Mouse (Mus musculus) forebrain, embryonic 11.5 days (tissue): Measurements from ENCODE around the gene Gm43064. TPM values are rescaled to one million over a fixed set of nuclear protein-coding genes. Genes with fewer than 3 reads are reported as not detected.

Source experiments
- ATAC-seq: fragments of 200-750 bp; cut with Nextera tagmentation; replicated peaks from 2 replicates; pipeline ENCODE4 v1.8.0; 2017; ENCODE audit warnings: moderate TSS enrichment; ENCODE audit not compliant: low FRiP score
- DNase-seq: peaks from one replicate; pipeline ENCODE4 v3.0.0-alpha.2; 2017; ENCODE audit warnings: low spot score
- H3K27ac ChIP-seq: fragments of 300-500 bp; sonication (generic); 2 replicates; pipeline ENCODE4 v1.5.1; 2014; ENCODE audit warnings: low read depth, low read length
- H3K27me3 ChIP-seq: fragments of 300-500 bp; sonication (generic); 2 replicates; pipeline ENCODE4 v1.6.1; 2014; ENCODE audit warnings: mild to moderate bottlenecking, low read length, mixed read lengths; ENCODE audit not compliant: control insufficient read depth, insufficient read depth
- H3K36me3 ChIP-seq: fragments of 300-500 bp; sonication (generic); 2 replicates; pipeline ENCODE4 v1.6.1; 2014; ENCODE audit warnings: mild to moderate bottlenecking, low read length, moderate library complexity, mixed read lengths; ENCODE audit not compliant: control insufficient read depth, insufficient read depth
- H3K4me1 ChIP-seq: fragments of 300-500 bp; sonication (generic); replicated peaks from 2 replicates; pipeline ENCODE4 v1.6.1; 2014; ENCODE audit warnings: low read length, mixed read lengths; ENCODE audit not compliant: control insufficient read depth, insufficient read depth
- H3K4me2 ChIP-seq: fragments of 300-500 bp; sonication (generic); 2 replicates; pipeline ENCODE4 v1.6.1; 2014; ENCODE audit warnings: low read depth, mild to moderate bottlenecking, low read length, moderate library complexity, mixed read lengths; ENCODE audit not compliant: severe bottlenecking
- H3K4me3 ChIP-seq: fragments of 300-500 bp; sonication (generic); 2 replicates; pipeline ENCODE4 v1.5.1; 2014; ENCODE audit warnings: low read depth, low read length
- H3K9ac ChIP-seq: fragments of 300-500 bp; sonication (generic); 2 replicates; pipeline ENCODE4 v1.6.1; 2014; ENCODE audit warnings: low read length
- H3K9me3 ChIP-seq: fragments of 300-500 bp; sonication (generic); 2 replicates; pipeline ENCODE4 v1.6.1; 2016; ENCODE audit warnings: low read length, mixed read lengths; ENCODE audit not compliant: control insufficient read depth
- WGBS: fragments of 180-500 bp; shearing (Covaris S2); extraction: QIAGEN DNeasy Blood & Tissue Kit; methylation state at CpG from one replicate; pipeline ENCODE4 v1.1.7; 2014; 5-methylcytosine and 5-hydroxymethylcytosine counted together
- polyA plus RNA-seq: library from polyadenylated mRNA; unstranded; fragments of >200 nt; fragmentation: Nextera tagmentation; extraction: Ambion mirVana; gene quantifications from 2 replicates; pipeline ENCODE4 v1.2.1, GENCODE M21; 2014

Gene Gm43064
- polyA plus RNA-seq, 1 experiment from 2014 or later: 0.17 TPM

DNA sequence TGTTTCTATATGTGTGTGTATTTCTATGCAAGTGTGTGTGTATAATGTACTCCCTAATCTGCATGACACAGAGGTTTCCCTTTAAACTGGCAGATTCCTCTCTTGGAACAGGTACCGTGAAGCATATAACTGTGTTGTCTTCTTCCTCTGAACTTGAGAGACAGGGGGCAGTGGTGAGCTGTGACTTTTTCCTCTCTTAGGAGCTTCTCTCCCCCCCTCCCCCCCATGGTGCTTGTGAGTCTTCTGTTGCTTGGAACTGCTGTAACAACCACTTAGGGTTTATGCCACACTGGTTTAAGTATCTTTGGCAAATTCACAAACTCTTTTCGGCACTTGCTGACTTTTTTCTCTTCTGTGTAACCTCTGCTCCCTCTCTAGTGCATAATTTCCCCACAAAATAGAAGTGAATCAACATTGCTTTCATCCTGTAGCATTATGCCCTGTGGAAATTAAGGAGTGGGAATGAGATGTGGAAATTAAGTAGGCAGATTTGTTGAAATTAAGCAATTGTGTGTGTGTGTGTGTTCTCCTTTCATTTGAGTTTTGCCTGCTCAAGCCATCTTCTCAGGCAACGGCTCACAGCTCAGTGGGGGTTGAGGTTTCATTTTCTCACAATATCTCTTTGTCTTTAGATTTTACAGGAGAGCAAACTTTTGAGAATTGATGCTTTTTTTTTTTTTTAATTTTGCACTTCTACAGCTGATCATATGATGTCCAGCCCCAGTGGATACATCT is 43.4 kb downstream of the Gm43064 start:
- Histone ChIP-seq H3K4me3 (no peak overlapping the region), H3K27ac (no peak overlapping the region), H3K9ac (no peak overlapping the region), H3K36me3 (no peaks in the 10 kb centered on the region), H3K9me3 (no peaks in the 10 kb centered on the region), H3K27me3 (no peaks in the 10 kb centered on the region), H3K4me1 (no peaks in the 10 kb centered on the region), H3K4me2 (no peak overlapping the region)
- DNase-seq (no peak), ATAC-seq (no peak)
- 73% methylated on average over 3 of the region's 3 CpGs for WGBS

DNA sequence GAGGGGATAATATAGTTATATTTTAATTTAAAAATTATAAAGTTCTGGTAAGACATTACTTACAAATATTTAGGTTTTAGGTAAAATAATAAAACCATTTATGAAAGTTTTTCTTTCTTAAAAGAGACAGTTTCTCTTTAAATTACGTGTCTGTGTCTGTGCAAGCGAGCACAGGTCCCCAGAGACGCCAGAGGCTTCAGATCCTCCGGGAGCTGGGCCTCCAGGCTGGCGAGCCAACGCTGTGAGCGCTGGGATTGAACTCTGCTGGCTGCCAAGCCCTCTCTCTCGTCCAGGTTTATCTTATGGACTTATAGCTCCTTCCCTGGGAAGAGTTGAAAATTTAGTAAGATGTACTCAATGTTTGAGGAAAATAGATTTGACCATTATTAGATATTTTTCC is 44.4 kb downstream of the Gm43064 start:
- H3K4me2 ChIP-seq: no peak overlapping the region
- H3K36me3 ChIP-seq: no peaks in the 10 kb centered on the region
- no peak for DNase-seq
- H3K9ac ChIP-seq: no peak overlapping the region
- no peaks in the 10 kb centered on the region for H3K4me1 ChIP-seq
- H3K27ac ChIP-seq: no peak overlapping the region
- ATAC-seq: no peak
- 75% methylated on average over 8 of the region's 8 CpGs for WGBS
- H3K9me3 ChIP-seq: no peaks in the 10 kb centered on the region
- H3K4me3 ChIP-seq: no peak overlapping the region
- H3K27me3 ChIP-seq: no peaks in the 10 kb centered on the region

DNA sequence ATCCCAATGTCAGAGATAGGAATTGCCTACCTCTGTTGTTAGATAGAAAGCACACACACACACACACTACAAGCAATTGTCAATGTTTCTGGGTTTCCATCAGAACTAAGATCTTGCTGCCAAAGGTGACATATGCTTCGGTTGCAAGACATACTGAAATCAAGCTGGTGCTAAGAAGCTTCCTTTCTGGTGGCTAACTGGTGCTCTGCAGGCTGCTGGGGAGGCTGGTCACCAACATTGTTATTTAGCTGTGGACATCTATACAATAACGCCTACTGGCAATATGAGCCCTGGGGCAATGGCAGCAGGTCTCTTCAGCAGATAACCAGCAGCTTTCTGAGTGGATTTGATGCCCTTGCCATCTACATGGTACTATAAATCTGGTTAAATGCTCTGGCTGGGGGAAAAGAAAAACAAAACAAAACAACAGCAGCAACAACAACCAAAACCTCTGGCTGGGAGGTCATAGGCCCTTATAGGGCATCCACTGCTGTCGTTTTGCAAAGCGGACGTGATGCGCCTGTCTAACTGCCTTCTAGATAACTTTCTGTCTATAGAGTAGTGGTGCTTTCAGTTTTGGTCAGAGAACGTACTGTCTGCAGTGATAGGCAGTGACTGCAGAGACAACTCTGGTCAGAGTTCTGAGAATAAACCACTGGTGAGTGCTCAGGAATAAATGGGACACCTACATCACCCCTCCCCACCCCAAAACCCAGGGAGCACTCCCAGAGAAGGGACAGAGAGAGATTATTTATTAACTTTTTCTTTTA is 47.8 kb downstream of the Gm43064 start:
- no peaks in the 10 kb centered on the region for H3K27me3 ChIP-seq
- no peak overlapping the region for H3K4me2 ChIP-seq
- ATAC-seq (no peak), DNase-seq (no peak)
- no peaks in the 10 kb centered on the region for H3K36me3 ChIP-seq
- WGBS: 92% methylated on average over 7 of the region's 7 CpGs
- H3K4me1 ChIP-seq: no peaks in the 10 kb centered on the region
- no peak overlapping the region for H3K9ac ChIP-seq
- H3K27ac ChIP-seq: no peak overlapping the region
- no peaks in the 10 kb centered on the region for H3K9me3 ChIP-seq
- no peak overlapping the region for H3K4me3 ChIP-seq

DNA sequence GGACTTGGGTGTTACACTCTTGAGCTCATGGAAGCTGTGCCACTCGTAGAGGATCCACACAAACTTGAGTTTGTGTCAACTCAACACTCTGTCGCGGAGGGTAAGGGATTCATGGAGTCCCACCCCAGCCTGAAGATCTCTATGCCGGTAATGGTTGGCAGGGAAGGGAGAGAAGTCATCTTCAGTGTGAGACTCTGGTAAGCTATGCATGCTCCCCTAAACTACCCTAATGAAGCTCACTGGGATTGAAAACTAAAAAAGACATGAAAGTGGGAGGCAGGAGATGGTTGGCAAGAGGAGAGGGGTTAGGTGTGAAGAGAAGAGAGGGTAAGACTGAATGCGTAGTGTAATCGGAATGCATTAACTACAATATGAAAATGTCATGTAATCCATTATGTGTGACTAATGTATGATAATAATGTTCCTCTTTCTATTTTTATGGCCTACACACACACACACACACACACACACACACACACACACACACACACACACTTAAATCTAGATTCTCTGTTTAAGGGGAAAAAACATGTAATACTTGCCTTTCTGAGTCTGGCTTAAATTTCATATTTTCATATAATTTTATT is 48.7 kb downstream of the Gm43064 start:
- no peak overlapping the region for H3K4me2 ChIP-seq
- H3K9ac ChIP-seq: no peak overlapping the region
- no peaks in the 10 kb centered on the region for H3K9me3 ChIP-seq
- H3K36me3 ChIP-seq: no peaks in the 10 kb centered on the region
- 93% methylated on average over 6 of the region's 6 CpGs for WGBS
- H3K4me1 ChIP-seq: no peaks in the 10 kb centered on the region
- no peaks in the 10 kb centered on the region for H3K27me3 ChIP-seq
- DNase-seq (no peak), ATAC-seq (no peak)
- H3K4me3 ChIP-seq: no peak overlapping the region
- no peak overlapping the region for H3K27ac ChIP-seq

DNA sequence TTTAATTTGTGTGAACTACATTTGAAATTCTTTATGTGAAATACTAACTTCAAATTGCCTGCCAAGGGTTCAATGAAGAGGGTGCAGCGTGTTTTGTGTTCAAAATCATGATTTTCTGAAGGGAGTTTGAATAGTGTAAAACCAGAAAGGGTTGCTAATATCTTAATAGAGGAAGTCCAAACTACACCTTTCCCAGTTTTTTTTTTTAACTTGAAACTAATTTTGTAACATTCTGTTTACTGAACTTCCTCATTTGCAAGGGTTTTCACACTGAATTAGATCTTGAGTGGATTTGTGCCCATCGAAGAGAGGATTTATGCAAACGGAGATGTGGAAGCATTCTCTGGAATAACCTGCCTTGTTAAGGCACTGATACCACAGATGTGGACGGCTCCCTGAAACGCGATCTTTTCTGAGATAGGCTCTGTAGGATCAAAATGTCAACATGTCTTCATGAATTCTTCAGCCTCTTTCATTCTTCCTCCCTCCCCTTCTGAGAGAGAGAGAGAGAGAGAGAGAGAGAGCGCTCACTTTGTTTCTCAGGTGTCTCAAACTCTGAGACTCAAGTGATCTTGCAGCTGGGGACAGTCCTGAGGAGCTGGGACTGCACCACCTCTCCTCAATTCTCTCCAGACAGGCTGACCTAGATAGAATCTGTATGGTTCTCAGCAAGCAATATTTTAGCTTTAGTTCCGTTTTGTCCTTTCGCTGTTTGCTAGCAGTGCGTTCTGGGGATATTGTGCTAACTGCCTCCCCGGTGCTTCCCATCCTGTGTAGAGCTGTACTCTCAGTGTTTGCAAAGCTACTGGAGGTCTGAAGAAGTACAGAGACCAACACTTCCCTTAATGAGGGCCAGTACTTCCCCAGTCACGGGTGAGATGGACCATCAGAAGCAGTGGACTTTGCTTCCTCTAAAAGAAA is 49.8 kb downstream of the Gm43064 start, which contains the start of gene Ptpn22:
Gene Ptpn22, plus strand, starts transcription at position 915 of the 921 bp plus-strand sequence.
- H3K4me1 ChIP-seq: no peaks in the 10 kb centered on the region

DNA sequence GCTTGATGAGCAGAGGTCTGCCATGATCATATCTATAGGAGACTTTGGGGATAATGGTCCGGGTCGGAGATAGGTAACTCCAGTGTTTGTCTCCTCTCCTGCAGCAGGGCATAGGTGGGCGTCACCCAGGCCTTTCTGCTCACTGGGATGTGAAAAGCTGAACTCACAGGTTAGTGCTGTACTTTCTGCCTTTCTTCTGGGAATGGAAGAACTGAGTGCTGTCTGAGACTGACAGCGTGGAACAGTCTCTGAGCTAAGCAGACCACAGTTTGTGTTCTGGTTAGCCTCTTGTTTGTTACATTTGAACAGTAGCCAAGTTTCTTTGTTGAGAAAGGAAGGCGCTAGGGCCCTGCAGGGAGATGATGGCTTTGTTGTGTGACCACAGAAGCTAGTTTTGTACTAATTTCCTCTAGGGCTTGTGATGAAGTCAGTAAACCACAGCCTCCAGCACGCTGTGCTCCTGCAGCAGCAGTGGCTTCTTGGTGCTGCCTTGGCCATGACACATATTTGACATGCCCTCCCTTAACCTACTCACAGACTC is 50.5 kb downstream of the Gm43064 start:
- DNase-seq (no peak), ATAC-seq (no peak)
- Histone ChIP-seq H3K9me3 (no peaks in the 10 kb centered on the region), H3K27ac (no peak overlapping the region), H3K4me3 (no peak overlapping the region), H3K4me1 (no peaks in the 10 kb centered on the region), H3K27me3 (no peaks in the 10 kb centered on the region), H3K4me2 (no peak overlapping the region), H3K9ac (no peak overlapping the region), H3K36me3 (no peaks in the 10 kb centered on the region)
- WGBS: 88% methylated on average over 6 of the region's 6 CpGs

More for the DNA sequence above, 49.8 kb downstream of the Gm43064 start, which contains the start of gene Ptpn22:
- Histone ChIP-seq H3K27me3 (no peaks in the 10 kb centered on the region), H3K4me3 (no peak within 1 kb of the TSS), H3K36me3 (no peaks in the 10 kb centered on the region), H3K27ac (no peak within 1 kb of the TSS), H3K4me2 (no peak within 1 kb of the TSS), H3K9me3 (no peaks in the 10 kb centered on the region), H3K9ac (no peak within 1 kb of the TSS)
- WGBS: 84% methylated on average over 12 of the region's 12 CpGs
- ATAC-seq (no peak), DNase-seq (no peak)

DNA sequence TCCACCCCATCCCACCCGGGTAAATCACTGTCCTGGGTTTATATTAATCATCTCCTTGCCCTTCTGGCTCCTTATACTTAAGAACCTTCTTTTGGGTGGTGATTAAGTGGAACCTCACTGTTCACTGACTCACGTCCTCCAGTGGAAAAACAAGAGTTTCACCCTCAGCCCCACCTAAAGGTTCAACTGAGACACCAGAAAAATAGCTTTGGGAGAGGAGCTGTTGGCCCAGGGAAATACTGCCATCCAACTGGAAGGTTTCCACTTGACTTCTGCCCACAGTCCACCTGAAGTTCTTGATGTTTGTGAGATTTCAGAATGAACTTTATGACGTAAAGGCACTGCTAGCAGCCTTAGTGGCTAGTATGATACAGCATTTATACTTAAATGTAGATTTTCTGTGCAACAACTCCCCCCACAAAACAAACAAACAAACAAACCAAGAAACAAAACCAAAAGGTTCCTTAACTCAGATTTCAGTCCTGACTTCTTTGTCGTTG is 53.4 kb downstream of the Gm43064 start:
- no peak overlapping the region for H3K4me2 ChIP-seq
- H3K36me3 ChIP-seq: no peaks in the 10 kb centered on the region
- H3K9me3 ChIP-seq: no peaks in the 10 kb centered on the region
- DNase-seq (no peak), ATAC-seq (no peak)
- H3K27me3 ChIP-seq: no peaks in the 10 kb centered on the region
- no peak overlapping the region for H3K27ac ChIP-seq
- H3K4me1 ChIP-seq: no peaks in the 10 kb centered on the region
- no peak overlapping the region for H3K9ac ChIP-seq
- H3K4me3 ChIP-seq: no peak overlapping the region
- 83% methylated on average over 4 of the region's 4 CpGs for WGBS

DNA sequence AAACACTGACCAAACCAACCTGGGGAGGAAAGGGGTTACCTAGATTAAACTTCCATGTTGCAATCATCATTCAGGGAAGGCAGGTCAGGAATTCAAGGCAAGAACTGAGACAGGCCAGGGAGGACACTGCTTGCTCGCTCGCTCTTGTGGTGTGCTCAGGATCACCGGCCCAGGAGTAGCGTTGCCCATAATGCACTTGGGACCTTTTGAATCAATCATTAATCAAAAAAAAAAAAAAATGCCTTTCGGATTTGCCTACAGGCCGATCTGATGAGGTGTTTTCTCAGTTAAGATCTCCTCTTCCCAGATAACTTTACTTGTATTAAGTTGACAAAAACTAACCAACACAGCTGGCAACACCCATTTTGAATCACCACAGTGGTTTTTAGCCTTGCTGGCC is 54.8 kb downstream of the Gm43064 start:
- Histone ChIP-seq H3K4me1 (no peaks in the 10 kb centered on the region), H3K4me2 (no peak overlapping the region), H3K27ac (no peak overlapping the region), H3K27me3 (no peaks in the 10 kb centered on the region), H3K4me3 (no peak overlapping the region), H3K36me3 (no peaks in the 10 kb centered on the region), H3K9me3 (no peaks in the 10 kb centered on the region), H3K9ac (no peak overlapping the region)
- WGBS: 93% methylated on average over 6 of the region's 6 CpGs
- no peak for DNase-seq
- no peak for ATAC-seq
